Mouse (Mus musculus): ENCODE results near the gene Kap.
"Not testable (repeated sequence)": the region's sequence is repeated elsewhere in the genome, so short reads cannot be mapped to it uniquely, and the experiment has no call there.

Gene Kap
- long read RNA-seq, experiment 1, result 0 reads
- long read RNA-seq, experiment 2, result 0 reads

- intact Hi-C loops (cut with DNase I), result no loop called here
These were observed at the start of gene Kap for GRCm38 (mm10) chr6:133853526-133853925. TSS of gene Kap (minus strand) at chr6:133853762.

GRCm38 (mm10) chr6:133885871-133886415 lies 32.4 kb upstream of the Kap start:
- intact Hi-C loops (cut with DNase I), result no loop called here

- intact Hi-C loops (cut with DNase I), result no loop called here
These were observed 30.0 kb upstream of the Kap start for GRCm38 (mm10) chr6:133883446-133883985.

GRCm38 (mm10) chr6:133875906-133876462 lies 22.4 kb upstream of the Kap start:
- intact Hi-C loops (cut with DNase I), result loop anchor here (5.0 kb wide), 1 partner anchor 174 kb away; no protein-coding TSS in a partner anchor

- intact Hi-C loops (cut with DNase I), result no loop called here
These were observed 19.1 kb upstream of the Kap start for GRCm38 (mm10) chr6:133872667-133873066.

- intact Hi-C loops (cut with DNase I), result no loop called here
These were observed 17.6 kb upstream of the Kap start for GRCm38 (mm10) chr6:133871131-133871530.

GRCm38 (mm10) chr6:133868381-133868780 lies 14.8 kb upstream of the Kap start:
- intact Hi-C loops (cut with DNase I), result no loop called here

GRCm38 (mm10) chr6:133855871-133856270 lies 2.3 kb upstream of the Kap start:
- intact Hi-C loops (cut with DNase I), result no loop called here

- intact Hi-C loops (cut with DNase I), result no loop called here
These were observed 4.2 kb downstream of the Kap start for GRCm38 (mm10) chr6:133849359-133849758.

- intact Hi-C loops (cut with DNase I), result not testable (repeated sequence)
These were observed 4.7 kb downstream of the Kap start for GRCm38 (mm10) chr6:133848861-133849260.

- intact Hi-C loops (cut with DNase I), result not testable (repeated sequence)
These were observed 15.1 kb downstream of the Kap start for GRCm38 (mm10) chr6:133838296-133838995.

GRCm38 (mm10) chr6:133812342-133812741 lies 41.2 kb downstream of the Kap start:
- intact Hi-C loops (cut with DNase I), result no loop called here

All from adrenal gland (tissue).